Mouse (Mus musculus) megakaryocyte, embryonic 14.5 days (primary cell): ENCODE results near the gene Kank1.

Source experiments
- FLI1 ChIP-seq: IDR thresholded peaks from 2 replicates; pipeline ENCODE4 v1.6.1; 2012; ENCODE audit warnings: low read length, inconsistent platforms, mixed read lengths
- GATA1 ChIP-seq: IDR thresholded peaks from 3 replicates; pipeline ENCODE4 v1.6.1; 2012; ENCODE audit warnings: mixed read lengths, low read length, inconsistent platforms, borderline replicate concordance

DNA sequence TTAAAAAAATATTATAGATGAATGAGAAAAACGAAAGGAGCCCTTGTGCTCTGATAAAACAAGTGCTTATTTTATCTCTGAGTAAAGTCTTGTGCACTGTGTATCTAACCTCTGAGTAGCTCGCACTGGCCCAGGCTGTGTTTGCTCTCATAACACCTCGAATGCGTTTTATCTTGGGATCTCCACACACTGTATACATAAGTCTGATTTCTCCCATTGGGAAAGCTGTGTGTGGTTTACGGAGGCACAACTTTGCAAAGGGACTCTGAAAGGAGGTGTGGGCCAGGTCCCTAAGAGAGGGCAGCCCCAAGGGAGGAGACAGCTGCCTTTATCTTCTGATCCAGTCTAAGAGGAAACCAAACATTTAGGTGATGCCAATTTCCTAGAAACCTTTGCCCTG, 198.6 kb downstream of the Kank1 start:
- TF ChIP-seq GATA1: no peak
- TF ChIP-seq FLI1: no peak
